Mouse (Mus musculus) brown adipose tissue, adult 24 weeks (tissue): ENCODE measurements around the gene Trpv3. TPM values are rescaled to one million over a fixed set of nuclear protein-coding genes. Genes with fewer than 3 reads are reported as not detected.

Experiments
- H3K27ac ChIP-seq: fragments of 200-500 bp; replicated peaks from 2 replicates; pipeline ENCODE4 v1.5.1; 2012; ENCODE audit warnings: low read depth, mild to moderate bottlenecking, low read length
- H3K4me1 ChIP-seq: fragments of 200-500 bp; 2 replicates; pipeline ENCODE4 v1.6.1; 2012; ENCODE audit warnings: low read length, mixed read lengths; ENCODE audit not compliant: control insufficient read depth, insufficient read depth, insufficient read length
- H3K4me3 ChIP-seq: fragments of 200-500 bp; 2 replicates; pipeline ENCODE4 v1.5.1; 2012; ENCODE audit warnings: low read depth, mild to moderate bottlenecking, low read length, moderate library complexity; ENCODE audit not compliant: insufficient read depth
- polyA plus RNA-seq: library from polyadenylated mRNA; stranded (reverse); fragments of >200 nt; gene quantifications from 2 replicates; pipeline ENCODE4 v1.2.4, GENCODE M21; 2012; ENCODE audit not compliant: missing spikeins, insufficient read depth, insufficient read length

The Trpv3 gene
- polyA plus RNA-seq, 1 experiment = not detected

DNA sequence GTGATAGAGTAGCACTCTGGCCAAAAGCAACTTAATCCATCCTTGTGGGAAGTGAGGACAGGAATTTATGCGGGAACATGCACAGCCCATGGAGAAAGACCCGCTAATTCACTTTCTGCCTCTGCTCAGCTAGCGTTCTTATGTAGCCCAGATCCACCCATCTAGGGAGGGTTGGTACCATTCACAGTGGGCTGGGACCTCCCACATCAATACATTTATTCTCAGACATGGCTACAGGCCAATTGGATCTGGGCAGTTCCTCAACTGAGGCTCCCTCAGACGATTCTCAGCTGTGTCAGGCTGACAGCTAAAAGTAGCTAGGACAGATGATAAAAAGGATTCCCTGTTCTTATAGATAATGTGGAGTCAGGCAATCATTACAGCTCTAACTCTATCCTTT is 60.2 kb downstream of the Trpv3 start:
- peaks cover 3% of the 10 kb centered on the region; the same call in 1 of the 2 replicates for H3K4me1 ChIP-seq
- no peak overlapping the region for H3K4me3 ChIP-seq
- no peak overlapping the region for H3K27ac ChIP-seq

DNA sequence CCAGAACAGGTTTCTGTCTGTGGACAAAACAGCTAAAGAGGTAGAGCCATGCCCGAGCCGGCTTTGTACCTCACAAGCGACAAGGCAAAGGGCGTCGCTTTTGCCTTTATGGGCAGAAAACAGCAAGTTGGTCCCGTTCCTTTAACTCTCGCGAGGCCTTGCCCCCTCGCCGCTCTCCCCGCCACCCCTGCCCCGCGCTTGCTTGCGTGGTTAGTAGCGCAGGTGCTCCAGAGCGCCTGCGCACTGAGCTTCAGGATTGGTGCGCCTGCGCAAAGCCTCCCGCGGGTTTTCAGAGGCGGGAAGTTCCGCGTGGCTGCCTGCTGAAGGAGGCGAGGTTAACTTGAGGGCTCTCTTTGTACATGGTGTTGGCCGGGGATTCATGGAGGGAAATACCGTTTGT is 62.3 kb downstream of the Trpv3 start, which contains the start of the genes Aspa, Gm49340 and Spata22:
Aspa (minus strand) TSS at position 155 of the 400 bp plus-strand sequence.
Gm49340 (plus strand) TSS at position 300 of the 400 bp plus-strand sequence.
Spata22 (plus strand) TSS at position 300 of the 400 bp plus-strand sequence.
- peaks cover 3% of the 10 kb centered on the region; the same call in 1 of the 2 replicates for H3K4me1 ChIP-seq
- H3K4me3 ChIP-seq = no peak within 1 kb of the TSS
- H3K27ac ChIP-seq = no peak within 1 kb of the TSS

DNA sequence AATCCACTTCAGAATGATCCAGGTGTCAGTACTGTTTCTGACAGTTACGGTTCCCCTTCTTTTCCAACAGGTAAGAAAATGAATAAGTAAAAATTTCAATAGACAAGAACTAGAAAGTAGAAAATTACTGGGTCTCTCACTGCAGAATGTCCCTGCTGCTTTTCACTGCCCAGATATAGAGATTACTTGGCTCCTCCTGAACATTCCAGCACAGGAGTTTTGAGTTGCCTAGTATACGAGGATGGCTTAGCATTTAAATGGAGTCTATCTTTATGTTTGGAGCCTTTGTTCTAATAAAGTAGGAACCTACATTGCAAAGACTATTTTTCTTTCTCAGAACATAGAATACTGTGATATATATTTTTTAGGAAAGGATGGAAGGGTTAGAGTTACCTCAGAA is 66.2 kb downstream of the Trpv3 start:
- no peak overlapping the region for H3K27ac ChIP-seq
- no peak overlapping the region for H3K4me3 ChIP-seq
- no peaks in the 10 kb centered on the region for H3K4me1 ChIP-seq

- H3K27ac ChIP-seq = no peak overlapping the region
- no peak overlapping the region for H3K4me3 ChIP-seq
- H3K4me1 ChIP-seq = no peaks in the 10 kb centered on the region
Measured at GRCm38 (mm10) chr11:73336919-73337318, 69.7 kb downstream of the Trpv3 start.

Other genes with a start within 250 kb of the Trpv3 start
- not detected in 2 replicates for gene Camkk1, start 248.4 kb upstream of the Trpv3 start, polyA plus RNA-seq
- 2.3 and 2.7 TPM in 2 replicates for gene Ncbp3, start 219.6 kb upstream of the Trpv3 start, polyA plus RNA-seq
- 1.8 and 2.4 TPM in 2 replicates for gene Itgae, start 176.8 kb upstream of the Trpv3 start, polyA plus RNA-seq
- gene Haspin, start 129.1 kb upstream of the Trpv3 start, polyA plus RNA-seq = not detected in 2 replicates
- 53.6 and 85.8 TPM in 2 replicates for gene P2rx5, start 107.0 kb upstream of the Trpv3 start, polyA plus RNA-seq
- 183 and 237 TPM in 2 replicates for gene Emc6, start 90.4 kb upstream of the Trpv3 start, polyA plus RNA-seq
- 70.9 and 105 TPM in 2 replicates for gene Tax1bp3, start 90.3 kb upstream of the Trpv3 start, polyA plus RNA-seq
- gene Ctns, start 68.3 kb upstream of the Trpv3 start, polyA plus RNA-seq = 8.8 TPM in 2 replicates
- gene Shpk, start 67.9 kb upstream of the Trpv3 start, polyA plus RNA-seq = 8.2 and 9.1 TPM in 2 replicates
- 0.33 and 0.75 TPM in 2 replicates for gene Trpv1, start 33.1 kb upstream of the Trpv3 start, polyA plus RNA-seq
- gene Aspa, start 62.2 kb downstream of the Trpv3 start, polyA plus RNA-seq = 163 and 192 TPM in 2 replicates
- gene Gm49340, start 62.4 kb downstream of the Trpv3 start, polyA plus RNA-seq = 0.48 TPM in 1 of 2 replicates, not detected in the other
- 8.6 and 10.5 TPM in 2 replicates for gene Spata22, start 62.4 kb downstream of the Trpv3 start, polyA plus RNA-seq
- not detected in 2 replicates for gene Olfr20, start 83.4 kb downstream of the Trpv3 start, polyA plus RNA-seq
- not detected in 2 replicates for gene Olfr376, start 103.9 kb downstream of the Trpv3 start, polyA plus RNA-seq
- not detected in 2 replicates for gene Olfr1, start 132.2 kb downstream of the Trpv3 start, polyA plus RNA-seq
- gene Olfr378, start 161.1 kb downstream of the Trpv3 start, polyA plus RNA-seq = not detected in 2 replicates
- gene Olfr380, start 190.1 kb downstream of the Trpv3 start, polyA plus RNA-seq = not detected in 2 replicates
- gene Olfr381, start 224.2 kb downstream of the Trpv3 start, polyA plus RNA-seq = not detected in 2 replicates
- gene Olfr382, start 249.8 kb downstream of the Trpv3 start, polyA plus RNA-seq = not detected in 2 replicates